Mouse (Mus musculus): ENCODE data around the gene Bmpr1a.

- TF ChIP-seq CTCF (IDR thresholded peaks at IDR 0.05; ENCODE audit: low read depth), result no peak
- TF ChIP-seq EP300 (IDR thresholded peaks at IDR 0.05; ENCODE audit: low read depth), result no peak
These were observed 14.9 kb upstream of the Bmpr1a start for GRCm38 (mm10) chr14:34517959-34518544.
